Mouse (Mus musculus): ENCODE data around the gene Batf3.

Batf3 gene

DNA sequence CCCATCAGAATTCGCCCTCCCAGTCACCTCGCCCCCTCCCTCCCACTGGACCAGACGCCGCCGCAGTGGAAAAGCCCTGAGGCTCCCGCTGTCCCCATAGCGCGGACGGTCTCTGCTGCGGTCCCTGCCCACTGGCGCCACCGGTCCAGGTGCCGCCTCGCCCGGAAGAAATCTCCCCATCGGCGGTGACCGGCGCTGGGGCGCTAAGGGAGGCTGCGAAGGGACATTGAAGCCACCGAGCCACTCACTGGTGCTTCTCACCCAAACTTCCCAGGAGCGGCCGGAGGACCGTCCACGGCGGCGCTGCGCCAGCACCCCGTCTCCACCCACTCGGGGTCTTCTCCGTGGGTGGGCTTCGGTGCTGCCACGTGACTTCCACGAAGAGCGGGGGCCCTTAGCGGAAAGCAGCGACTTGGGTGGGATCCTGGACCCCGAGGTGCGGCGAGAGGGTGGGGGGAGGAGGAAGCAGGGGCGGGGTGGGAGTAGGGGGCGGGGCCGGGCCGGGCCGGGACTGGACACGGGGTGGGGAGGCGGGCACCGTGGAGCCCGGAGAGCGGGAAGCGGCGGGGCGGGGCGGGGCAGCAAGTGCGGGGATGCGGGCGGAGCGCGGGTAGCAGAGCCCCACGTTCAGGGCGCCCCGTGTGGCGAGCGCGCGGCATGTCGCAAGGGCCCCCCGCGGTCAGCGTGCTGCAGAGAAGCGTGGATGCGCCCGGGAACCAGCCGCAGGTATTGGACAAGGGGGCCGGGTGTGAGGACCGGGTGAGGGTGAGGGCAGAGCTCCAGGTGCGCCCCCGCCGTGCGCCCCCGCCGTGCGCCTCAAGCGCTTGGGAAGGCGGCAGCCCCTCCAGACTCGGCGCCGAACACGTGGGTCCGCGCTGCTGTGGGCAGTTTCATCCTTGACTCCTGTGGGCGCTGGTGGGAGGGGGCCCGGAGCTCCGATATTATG, at the start of gene Batf3:
Batf3 (plus strand) TSS at position 46 of the 946 bp plus-strand sequence.
- no peak for DNase-seq (ENCODE audit: low spot score)

DNA sequence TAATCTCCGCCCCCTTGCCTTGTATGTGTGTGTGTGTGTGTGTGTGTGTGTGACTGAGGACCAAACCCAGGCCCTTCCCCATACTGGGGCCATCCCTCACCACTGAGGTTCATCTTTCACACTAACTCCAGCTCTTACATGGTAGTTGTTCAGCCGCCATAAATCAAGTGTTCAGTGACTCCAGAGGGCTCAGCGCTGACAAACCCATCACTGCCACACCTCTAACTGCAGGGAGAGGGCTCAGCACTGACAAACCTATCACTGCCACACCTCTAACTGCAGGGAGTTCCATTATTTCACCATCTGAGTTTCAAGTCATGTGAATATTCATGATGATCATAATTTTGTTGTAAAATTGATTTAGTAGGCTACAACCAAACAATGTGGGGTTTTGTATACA, 44.1 kb upstream of the Batf3 start:
- no peak for DNase-seq (ENCODE audit: low spot score)

DNA sequence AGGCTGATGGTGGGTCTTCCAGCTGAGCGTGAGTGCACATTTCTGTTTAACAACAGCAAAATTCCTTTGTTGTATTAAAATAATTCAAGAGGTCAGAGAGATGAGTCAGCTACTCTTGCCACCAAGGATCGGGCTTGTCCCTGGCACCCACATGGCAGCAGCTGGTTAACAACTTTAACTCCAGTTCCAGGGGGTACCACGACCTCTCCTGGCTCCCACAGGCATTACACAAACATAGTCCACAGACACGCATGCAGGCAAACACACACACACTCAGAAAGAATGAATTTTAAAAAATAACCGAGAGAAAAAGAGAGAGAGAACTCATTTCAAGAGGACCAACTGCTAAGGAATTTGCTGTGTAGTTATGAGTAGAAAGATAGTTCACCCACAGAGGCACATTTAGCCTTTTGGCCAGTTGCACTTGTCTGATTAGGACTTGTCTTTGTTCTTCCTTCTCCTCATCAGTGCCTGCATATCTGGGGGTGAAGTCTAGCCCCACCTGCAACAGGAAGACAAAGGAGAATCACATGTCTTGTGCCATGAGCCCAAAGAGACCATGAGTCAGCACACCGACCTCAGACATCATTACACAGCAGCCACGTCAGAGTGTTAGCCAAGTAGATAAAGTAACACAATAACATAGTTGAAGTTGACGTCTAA, 42.6 kb upstream of the Batf3 start:
- no peak for DNase-seq (ENCODE audit: low spot score)

DNA sequence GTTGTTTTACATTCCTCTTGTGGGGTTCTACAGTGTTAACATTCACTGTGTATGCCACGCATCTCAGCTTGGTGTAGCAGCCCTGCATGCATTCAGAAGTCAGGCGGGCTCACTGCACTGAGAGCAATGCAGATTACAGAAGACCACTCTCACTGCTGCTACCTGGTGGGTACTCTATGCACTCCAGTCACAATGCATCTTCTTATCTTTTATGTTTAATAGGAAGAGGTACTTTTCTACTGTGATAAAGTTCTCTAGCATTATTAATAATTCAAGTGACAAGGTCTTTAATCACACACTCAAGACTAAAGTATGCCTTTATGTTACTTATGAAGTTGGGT, 42.1 kb upstream of the Batf3 start:
- DNase-seq (ENCODE audit: low spot score), result no peak

DNA sequence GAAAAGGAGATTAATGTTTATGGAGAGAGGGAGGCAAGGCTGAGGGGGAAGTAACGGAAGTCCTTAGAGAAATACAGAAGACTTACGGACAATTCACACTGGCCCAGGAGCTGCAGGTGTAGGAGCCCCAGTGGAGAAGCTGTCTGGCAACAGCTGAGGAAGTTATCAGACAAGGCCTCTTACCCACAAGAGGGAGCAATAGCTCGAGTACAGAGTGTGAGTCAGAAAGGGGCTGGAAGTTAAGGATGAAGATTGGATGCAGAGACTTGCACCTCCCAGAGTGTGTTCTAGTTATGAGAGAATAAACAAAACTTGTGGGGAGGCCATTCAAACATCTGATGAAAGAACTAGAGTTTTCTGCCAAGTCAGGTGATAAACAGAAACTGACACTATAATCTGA, 40.2 kb upstream of the Batf3 start:
- no peak for DNase-seq (ENCODE audit: low spot score)

DNA sequence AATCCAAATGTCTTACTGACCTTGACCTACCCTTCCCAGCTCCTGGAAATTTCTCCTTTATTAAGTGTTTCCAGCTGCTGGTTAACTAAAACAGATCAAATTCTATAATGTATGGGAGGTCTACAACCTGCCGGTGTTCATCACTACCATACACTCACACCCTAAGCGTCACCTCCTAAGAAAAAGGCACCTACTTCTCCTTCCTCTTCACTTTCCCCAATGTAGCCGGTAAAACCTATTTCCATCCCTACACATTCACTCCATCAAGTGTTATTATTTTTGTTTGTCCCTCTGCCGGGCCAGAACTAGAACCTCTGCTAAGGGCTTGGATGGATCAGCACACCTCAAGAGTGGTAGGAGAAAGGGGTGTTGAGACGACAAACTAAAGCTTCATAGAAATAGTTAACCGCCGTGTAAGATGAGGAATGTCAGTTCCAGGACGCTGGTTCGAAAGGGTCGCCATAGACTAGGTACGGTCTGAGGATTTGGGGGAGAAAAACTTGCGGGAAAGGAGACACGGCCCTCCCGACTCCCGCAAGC, 35.3 kb upstream of the Batf3 start:
- DNase-seq (ENCODE audit: low spot score), result no peak

DNA sequence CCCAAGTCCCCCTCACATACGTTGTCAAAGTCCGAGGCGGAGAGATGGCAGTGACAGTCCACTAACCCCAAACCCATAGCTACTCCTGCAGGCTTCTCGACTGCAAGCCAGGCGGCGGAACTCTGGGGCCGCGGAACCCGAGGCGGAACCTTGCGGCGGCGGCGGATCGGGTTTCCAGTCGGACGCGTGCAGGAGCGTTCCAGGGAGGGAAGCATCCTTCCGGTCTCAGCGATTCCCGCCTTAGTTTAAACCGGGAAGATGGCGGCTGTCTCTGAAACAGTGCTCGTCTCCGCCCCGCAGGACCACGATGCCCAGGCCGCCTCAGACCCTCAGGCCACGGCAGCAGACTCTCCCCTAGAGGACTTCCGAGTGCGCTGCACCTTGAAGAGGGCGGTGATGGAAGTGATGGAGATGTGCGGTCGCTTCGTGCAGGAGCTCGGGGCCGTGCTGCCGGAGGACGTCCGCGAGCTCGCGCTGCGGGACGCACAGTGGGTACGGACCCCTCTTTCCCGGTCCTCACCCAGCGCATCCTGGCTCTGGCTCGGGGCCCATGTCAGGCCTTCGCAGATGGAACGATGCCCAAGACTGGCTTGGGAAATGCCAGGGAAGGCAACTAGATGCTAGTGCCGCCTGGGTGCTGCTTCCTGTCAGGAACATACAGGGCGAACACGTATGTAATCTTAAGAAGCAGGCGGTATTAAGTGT, 34.7 kb upstream of the Batf3 start, which contains the start of the genes Tatdn3 and Nsl1:
Tatdn3 (minus strand) TSS at position 152 of the 705 bp plus-strand sequence.
Nsl1 (plus strand) TSS at position 232 of the 705 bp plus-strand sequence.
- peak; percentile 83 for DNase-seq (ENCODE audit: low spot score)

DNA sequence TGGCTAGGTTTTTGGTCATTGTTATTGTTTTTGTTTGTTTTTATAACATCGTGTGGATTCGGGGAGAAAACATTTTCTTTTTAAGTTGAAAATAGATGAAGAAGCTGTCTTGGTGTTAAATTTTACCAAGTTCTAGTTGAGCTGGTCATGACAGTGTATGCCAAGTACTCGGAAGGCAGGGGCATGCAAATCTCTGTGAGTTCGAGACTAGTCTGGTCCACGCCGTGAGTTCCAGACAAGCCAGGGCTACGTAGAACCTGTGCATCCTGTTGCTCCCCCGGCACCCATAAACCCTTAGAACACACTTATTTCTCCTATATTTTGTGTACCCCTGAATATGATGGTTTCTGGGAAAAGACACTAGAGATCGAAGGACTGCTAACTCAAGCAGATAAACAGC, 33.9 kb upstream of the Batf3 start:
- no peak for DNase-seq (ENCODE audit: low spot score)

DNA sequence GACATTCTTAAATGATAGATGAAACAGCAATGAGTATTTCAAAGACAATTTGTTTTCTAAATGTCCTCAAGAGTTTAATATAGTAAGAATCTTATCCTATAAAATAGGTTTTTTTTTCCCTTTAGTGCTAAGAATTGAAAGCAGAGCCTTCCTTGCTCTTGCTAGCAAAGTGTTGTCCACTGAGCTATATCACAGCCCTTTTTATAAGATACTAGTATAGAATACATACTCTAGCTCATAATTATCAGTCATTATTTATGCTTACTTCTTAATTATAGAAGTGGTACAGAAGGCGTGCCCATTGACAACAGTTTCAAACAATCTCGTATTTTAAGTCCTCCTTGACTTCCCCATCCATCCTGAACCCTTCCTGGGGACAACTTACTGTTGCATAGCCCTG, 33.1 kb upstream of the Batf3 start:
- no peak for DNase-seq (ENCODE audit: low spot score)

DNA sequence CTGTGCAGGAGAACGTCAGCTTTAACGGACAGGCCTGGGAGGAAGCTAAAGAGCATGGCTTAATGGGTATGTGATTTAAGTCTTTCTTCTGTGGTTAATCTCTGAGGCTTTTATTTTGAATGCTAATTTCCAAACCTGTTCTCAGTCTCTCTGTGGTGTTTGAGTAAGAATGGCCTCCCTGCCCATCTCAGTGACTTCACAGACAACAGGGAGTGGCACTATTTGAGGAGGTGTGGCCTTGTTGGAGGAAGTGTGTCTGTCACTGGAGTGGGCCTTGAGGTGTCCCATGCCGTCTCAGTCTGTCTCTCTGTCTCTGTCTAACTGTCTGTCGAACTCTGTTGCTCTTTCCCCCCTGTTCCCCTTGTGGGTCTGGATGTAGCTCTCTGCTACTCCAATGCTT, 32.5 kb upstream of the Batf3 start:
- DNase-seq (ENCODE audit: low spot score), result no peak

DNA sequence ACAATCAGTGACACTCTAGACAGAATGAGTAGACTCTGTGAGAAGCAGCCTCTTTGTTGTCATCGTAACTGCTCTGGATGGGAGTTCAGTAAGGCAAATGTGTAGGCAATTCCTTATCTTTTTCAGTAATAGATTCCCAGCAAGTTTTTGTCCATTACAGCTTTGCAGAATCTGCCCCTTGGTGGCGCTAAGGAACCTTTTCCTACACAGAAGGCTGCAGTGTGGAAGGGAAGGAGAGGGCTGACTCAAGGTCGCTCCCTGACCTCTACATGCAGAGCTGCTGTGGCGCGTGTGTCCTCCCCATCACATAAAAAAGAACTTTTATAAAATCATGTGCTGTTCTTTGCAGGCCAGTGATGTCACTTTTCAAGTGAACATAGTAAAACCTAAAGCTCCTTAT, 29.3 kb upstream of the Batf3 start:
- DNase-seq (ENCODE audit: low spot score), result no peak

DNA sequence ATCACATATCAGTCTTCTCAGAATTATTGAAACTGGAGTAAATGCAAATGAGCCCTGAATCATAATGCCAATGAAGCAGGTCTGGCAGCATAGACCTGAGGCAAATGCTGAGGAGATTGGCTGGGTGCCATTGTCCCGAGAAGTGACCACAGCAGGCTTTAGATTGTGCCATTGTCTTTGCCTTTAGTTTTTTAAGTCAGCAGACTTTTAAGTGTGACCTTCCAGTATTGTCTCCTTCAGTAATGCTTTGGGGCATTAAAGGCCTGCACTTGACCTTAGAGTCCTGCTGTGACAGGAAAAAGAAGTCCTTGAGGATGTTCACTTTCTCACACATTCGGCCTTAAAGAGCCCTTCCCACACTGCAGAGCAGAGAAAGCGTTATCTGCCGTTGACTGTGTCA, 27.4 kb upstream of the Batf3 start:
- DNase-seq (ENCODE audit: low spot score), result no peak

DNA sequence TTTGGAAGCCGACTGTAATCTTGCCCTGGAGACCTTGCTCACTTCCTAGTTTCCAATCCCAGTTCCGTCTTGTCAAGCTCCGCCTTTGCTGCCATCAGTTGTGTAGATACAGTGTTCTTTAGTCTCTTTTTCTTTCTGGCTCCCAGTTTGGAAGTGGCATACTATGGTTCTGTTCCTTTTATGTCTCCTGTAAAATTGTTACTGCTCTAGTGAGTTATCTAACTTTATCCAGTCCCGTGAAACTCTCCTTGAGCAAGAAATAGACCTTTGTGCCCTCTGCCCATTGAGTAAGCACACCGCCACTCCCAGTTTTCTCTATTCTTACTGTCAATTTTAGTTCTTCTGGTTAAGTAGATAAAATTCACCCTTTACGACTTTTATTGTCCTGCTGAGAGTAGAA, 26.0 kb upstream of the Batf3 start:
- DNase-seq (ENCODE audit: low spot score), result no peak

DNA sequence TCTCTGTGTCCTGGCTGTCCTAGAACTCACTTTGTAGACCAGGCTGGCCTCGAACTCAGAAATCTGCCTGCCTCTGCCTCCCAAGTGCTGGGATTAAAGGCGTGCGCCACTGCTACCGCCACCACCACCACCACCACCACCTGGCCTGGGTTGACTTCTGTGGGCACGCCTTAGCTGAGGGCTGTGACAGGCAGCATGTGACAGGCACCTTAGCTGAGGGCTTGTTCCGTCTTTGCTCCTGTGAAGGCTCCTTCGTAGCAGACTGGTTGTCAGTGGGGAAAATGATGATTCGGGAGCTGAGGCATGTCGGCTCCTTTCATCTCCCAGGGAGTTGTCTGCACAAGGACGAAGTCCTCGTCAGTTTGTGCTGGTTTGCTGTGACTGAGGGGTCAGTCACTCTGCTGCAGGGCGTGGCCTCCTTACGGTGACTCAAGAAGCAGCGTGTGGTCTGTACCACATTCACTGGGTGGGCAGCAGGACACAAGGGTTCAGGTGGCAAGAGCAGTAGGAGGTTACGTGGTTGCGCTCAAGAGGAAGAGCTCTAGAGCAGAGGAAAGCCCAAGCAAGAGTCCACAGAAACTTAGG, 25.2 kb upstream of the Batf3 start:
- no peak for DNase-seq (ENCODE audit: low spot score)

DNA sequence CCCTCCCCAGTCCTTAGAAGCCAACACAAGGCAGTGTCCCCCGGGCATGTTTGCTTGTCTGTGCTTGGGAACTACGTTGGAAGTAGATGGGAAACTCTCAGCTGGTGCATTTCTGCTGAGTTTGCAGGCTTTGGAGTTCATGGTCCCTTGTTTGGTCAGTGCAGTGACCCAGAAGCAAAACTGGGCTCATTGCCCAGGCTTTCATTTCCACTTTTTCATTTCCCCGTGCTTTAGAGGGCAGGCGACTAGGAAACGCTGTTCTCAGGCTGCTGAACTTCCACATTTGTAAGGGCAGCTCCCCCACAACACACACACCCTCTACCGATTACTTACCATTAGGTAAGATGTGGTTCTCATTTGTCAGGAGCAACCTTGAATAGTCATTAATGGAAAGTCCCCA, 24.6 kb upstream of the Batf3 start:
- peak; percentile 69 for DNase-seq (ENCODE audit: low spot score)

DNA sequence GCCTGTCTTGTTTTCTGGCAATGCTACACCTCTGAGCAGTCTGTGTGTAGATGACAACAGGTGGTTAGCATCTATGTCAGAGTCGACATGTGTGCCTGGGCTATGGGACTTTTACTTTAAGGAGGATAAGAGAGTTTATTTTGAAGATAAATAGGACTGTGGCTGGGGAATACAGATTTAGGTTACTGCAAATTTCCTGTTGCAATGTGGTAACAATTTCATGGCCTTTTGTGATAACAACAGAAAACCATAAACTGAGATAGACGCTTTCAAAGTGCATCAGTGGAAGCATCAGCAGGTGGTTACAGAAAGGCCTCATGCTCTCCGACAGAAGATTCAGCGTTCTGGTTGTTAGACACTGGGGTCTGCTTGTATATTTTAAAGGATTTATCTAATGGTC, 24.2 kb upstream of the Batf3 start:
- no peak for DNase-seq (ENCODE audit: low spot score)

DNA sequence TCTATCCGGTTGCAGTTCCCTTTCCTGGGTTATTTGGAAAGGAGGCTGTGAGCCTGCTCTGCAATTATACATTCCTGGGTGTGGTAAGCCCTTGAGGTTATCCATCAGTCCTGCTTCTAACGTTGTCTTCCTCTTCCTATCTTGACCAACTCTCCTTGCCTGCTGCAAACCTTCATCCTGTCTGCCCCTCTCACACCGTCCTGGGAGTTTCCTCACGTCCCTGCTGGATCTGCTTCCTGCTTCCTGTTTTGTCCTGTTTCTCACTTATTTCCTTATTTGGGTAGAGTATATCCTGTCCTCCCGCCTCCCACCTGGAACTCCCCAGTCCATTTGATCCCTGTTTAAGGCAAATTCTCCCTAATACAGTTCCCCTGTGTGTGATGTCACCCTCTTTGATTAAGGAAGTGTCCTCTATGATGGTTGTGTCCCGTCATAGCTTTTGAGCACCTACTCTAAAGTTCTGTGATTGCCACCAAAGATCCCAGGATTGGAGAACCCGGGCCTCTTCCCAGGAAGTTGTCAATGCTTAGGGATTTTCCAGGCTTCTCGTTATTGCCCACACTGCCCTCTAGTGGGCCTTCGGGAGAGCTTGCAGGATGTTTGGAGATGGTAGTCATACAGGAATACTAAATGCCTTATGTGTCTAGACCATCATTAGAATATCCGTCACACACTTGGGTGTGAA, 22.3 kb upstream of the Batf3 start:
- peak; percentile 49 for DNase-seq (ENCODE audit: low spot score)

DNA sequence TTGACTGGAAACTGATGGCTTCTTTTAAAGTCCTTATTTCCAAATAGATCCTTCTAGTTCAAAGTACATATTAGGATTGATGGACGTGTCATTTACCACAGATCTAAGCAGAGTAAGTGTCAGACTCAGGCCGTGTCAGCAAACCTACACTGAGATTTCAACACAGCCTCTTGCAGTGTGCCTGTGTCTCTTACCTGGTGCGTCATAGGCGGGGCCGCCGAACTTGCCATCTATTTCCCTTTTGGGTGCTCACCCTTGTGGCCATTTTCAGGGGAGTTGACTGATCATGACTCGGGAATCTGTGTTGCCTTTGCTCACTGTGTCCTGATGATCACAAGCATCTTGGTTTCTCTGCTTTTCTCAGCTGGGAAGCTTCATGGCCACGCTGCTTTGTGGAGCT, 14.4 kb upstream of the Batf3 start:
- no peak for DNase-seq (ENCODE audit: low spot score)

DNA sequence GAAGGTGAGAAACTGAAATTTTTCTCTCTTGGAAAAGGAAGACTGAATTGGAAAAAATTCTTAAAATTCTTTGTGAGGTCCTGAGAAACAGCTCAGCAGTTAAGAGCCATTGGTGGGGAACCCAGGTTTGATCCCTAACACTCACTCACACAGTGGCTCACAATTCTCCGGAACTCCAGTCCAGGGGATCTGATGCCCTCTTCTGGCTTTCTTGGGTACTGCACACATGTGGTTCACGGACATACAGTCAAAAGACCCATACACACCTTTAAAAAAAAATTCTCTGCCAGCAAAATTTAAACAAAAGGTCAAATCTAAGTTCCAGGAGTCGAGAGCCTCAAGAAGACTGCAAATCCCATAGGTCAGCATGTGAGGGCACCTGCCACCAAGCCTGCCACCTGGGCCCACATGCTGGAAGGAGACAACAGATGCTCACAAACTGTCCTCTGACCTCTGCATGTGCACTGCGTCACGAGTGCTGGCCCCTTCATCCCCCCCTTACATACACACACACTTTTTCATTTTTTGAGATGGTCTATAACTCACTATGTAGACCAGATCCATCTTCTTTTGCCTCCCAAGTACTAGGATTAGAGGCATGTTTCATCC, 12.6 kb upstream of the Batf3 start:
- DNase-seq (ENCODE audit: low spot score), result peak; percentile 77

DNA sequence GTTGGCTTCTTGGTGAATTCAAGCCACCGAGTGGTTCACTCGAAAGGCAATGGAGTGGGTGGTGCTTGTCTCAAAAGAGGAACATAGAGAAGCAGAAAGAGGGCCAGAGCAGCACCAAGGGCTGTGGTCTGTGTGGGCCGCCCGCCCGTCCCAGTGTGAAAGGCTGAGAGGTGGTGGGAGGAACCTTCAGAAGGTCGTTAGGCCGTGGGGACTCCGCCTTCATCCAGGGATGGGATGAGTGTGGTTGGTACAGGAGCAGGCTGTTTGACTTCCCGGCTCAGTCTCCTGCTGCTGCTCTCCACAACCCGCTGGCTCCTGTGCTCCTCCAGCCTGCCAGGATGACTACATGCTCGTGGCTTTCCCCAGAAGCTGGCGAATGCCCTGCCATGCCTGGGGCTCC, 12.1 kb upstream of the Batf3 start:
- DNase-seq (ENCODE audit: low spot score), result no peak

DNA sequence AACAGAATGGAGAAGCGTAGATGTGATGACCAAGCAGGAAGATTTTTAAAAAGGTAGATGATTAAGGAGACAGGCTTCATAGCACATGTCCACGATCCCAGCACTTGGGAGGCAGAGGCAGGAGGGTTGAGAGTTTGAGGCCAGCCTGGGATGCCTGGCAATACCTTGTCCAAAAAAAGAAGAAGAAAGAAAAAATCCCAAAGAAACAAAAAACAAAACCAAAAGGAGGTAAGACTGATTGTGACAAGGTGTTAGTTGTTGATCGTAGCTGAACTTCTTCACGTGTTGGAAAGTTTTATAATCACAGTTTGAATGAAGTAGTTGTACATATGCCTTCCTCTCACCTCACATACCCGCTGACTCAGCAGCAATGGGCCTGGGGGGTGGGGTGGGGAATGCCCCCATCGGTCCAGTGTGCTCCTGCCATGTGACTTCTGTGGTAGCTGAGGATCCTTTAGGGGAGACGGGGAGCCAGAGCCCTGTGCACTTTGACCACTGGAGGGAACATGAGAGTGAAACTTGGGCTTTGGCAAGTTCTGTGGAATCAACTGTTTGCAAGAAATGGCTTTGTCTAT, 11.3 kb upstream of the Batf3 start:
- DNase-seq (ENCODE audit: low spot score), result no peak
